Mouse (Mus musculus) heart, embryonic 16.5 days (tissue): Measurements from ENCODE around the gene Bola2. TPM values are rescaled to one million over a fixed set of nuclear protein-coding genes. Genes with fewer than 3 reads are reported as not detected.
"Not testable (repeated sequence)": the region's sequence is repeated elsewhere in the genome, so short reads cannot be mapped to it uniquely, and the experiment has no call there.

Experiments used
- ATAC-seq: fragments of 200-750 bp; cut with Nextera tagmentation; replicated peaks from 2 replicates; pipeline ENCODE4 v1.8.0; 2017; ENCODE audit warnings: moderate number of reproducible peaks; ENCODE audit not compliant: insufficient read depth, low FRiP score; ENCODE audit errors: extremely low read depth
- H3K27ac ChIP-seq: fragments of 300-500 bp; sonication (generic); 2 replicates; pipeline ENCODE4 v1.5.1; 2014; ENCODE audit warnings: mild to moderate bottlenecking, low read length, control low read depth, moderate library complexity
- H3K27me3 ChIP-seq: fragments of 300-500 bp; sonication (generic); 2 replicates; pipeline ENCODE4 v1.6.1; 2014; ENCODE audit warnings: low read length, mixed read lengths; ENCODE audit not compliant: control insufficient read depth, insufficient read depth
- H3K36me3 ChIP-seq: fragments of 300-500 bp; sonication (generic); 2 replicates; pipeline ENCODE4 v1.6.1; 2014; ENCODE audit not compliant: control insufficient read depth, insufficient read depth
- H3K4me1 ChIP-seq: fragments of 300-500 bp; sonication (generic); 2 replicates; pipeline ENCODE4 v1.6.1; 2014; ENCODE audit warnings: low read length, mixed read lengths; ENCODE audit not compliant: control insufficient read depth, insufficient read depth
- H3K4me2 ChIP-seq: fragments of 300-500 bp; sonication (generic); 2 replicates; pipeline ENCODE4 v1.6.1; 2014; ENCODE audit warnings: low read depth, mild to moderate bottlenecking, control low read depth, low read length
- H3K4me3 ChIP-seq: fragments of 300-500 bp; sonication (generic); 2 replicates; pipeline ENCODE4 v1.5.1; 2014; ENCODE audit warnings: mild to moderate bottlenecking, control low read depth, low read length
- H3K9ac ChIP-seq: fragments of 300-500 bp; sonication (generic); 2 replicates; pipeline ENCODE4 v1.6.1; 2014; ENCODE audit warnings: low read length, control low read depth
- H3K9me3 ChIP-seq: fragments of 300-500 bp; sonication (generic); replicated peaks from 2 replicates; pipeline ENCODE4 v1.6.1; 2016; ENCODE audit warnings: low read length; ENCODE audit not compliant: control insufficient read depth
- WGBS: fragments of 180-500 bp; shearing (Covaris S2); extraction: QIAGEN DNeasy Blood & Tissue Kit; methylation state at CpG from one replicate; pipeline ENCODE4 v1.1.7; 2014; 5-methylcytosine and 5-hydroxymethylcytosine counted together
- polyA plus RNA-seq: library from polyadenylated mRNA; unstranded; fragments of >200 nt; fragmentation: Nextera tagmentation; extraction: Ambion mirVana; gene quantifications from 2 replicates; pipeline ENCODE4 v1.2.1, GENCODE M21; 2015

Bola2 gene
- polyA plus RNA-seq, 1 experiment from 2014 or later, result 75.4 TPM

DNA sequence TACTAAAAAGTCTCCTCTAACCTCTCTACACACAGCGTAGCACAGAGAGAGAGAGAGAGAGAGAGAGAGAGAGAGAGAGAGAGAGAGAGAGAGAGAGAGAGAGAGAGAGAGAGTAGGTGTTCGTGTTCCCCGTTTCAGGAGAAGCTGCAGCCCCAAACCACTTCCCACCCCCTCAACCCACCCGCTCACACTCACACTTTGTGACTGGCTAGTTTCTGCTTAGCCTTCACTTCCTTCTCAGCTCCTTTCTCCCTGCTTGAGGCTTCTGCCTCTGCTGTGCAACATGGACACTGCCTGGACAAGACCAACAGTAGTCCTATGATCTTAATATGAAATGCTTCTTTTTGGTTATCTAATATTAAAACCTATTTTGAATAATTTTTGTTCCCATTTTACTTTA, 15.1 kb downstream of the Bola2 start:
- ATAC-seq, result no peak
- H3K27me3 ChIP-seq, result 0 out of 2 replicates have a peak, but pooled peaks cover 3% of the 10 kb centered on the region
- WGBS, result 65% methylated on average over 4 of the region's 4 CpGs
- no peak overlapping the region for H3K4me2 ChIP-seq
- H3K9ac ChIP-seq, result no peak overlapping the region
- no peaks in the 10 kb centered on the region for H3K4me1 ChIP-seq
- no peaks in the 10 kb centered on the region for H3K36me3 ChIP-seq
- peaks cover 6% of the 10 kb centered on the region; the same call in 1 of the 2 replicates for H3K9me3 ChIP-seq
- no peak overlapping the region for H3K27ac ChIP-seq
- no peak overlapping the region for H3K4me3 ChIP-seq

DNA sequence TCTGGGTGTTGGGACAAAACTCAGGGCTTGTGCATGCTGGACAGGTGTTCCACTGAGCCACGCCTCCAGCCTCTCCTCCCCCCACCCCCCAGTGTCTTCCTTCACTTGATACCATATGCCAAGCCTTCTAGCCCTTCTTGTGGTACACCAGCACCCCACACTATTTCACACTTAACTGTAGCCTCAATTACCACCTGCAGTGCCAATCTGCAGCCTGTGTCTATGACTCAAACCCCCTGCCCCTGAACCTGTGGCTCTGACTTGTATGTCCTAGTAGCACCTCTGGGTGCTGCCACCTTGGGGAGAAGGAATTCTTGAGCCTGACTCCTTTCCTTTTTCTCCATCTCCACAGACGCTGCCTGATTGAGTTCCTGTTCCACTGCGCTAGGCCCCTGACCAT, 16.7 kb downstream of the Bola2 start:
- Histone ChIP-seq H3K4me3 (no peak overlapping the region), H3K4me1 (no peaks in the 10 kb centered on the region), H3K27me3 (no peaks in the 10 kb centered on the region), H3K4me2 (no peak overlapping the region), H3K27ac (no peak overlapping the region), H3K9me3 (peaks cover 6% of the 10 kb centered on the region; the same call in 1 of the 2 replicates), H3K9ac (no peak overlapping the region), H3K36me3 (no peaks in the 10 kb centered on the region)
- ATAC-seq, result peak; percentile 28; the same call in 1 of the 2 replicates
- WGBS, result 65% methylated on average over 3 of the region's 3 CpGs

DNA sequence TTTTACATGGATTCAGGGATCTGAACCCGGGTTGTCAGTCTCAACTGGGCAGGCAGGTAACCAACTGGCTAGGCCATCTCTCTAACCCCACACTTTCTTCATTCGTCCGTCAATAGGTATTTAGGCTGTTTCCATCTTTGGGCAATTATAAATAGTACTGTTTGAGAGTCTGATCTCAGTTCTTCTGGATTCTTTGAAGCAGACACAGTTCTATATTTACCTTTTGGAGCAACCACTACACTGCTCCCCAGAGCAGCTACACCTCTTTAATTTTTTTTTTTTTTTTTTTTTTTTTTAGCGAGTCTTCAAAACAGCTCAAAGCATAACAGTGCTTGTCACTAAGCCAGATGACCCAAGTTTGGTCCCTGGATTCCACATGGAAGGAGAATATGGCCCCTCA, 20.5 kb downstream of the Bola2 start:
- Histone ChIP-seq H3K9ac (no peak overlapping the region), H3K27me3 (no peaks in the 10 kb centered on the region), H3K4me1 (no peaks in the 10 kb centered on the region), H3K36me3 (no peaks in the 10 kb centered on the region), H3K4me2 (no peak overlapping the region), H3K27ac (no peak overlapping the region), H3K4me3 (no peak overlapping the region), H3K9me3 (0 out of 2 replicates have a peak, but pooled peaks cover 2% of the 10 kb centered on the region)
- ATAC-seq, result no peak
- 71% methylated on average over 4 of the region's 4 CpGs for WGBS

DNA sequence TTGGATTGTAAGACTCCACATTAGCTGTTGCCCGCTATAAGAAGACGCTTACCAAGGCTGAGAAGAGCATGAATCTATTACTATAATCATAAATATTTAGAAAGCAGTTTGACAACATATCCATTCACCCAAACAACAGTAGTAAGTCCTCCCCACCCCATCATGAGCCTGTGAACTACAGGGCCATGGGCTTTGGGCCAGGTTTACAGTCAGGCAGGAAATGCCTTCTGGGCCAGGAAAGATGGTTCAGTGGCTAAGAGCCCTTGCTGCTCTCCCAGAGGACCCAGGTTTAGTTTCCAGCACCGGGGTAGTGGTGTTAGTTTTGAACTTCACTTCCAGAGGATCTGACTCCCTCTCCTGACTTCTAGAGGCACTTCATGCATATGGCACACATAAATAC, 22.4 kb downstream of the Bola2 start:
- no peaks in the 10 kb centered on the region for H3K27me3 ChIP-seq
- ATAC-seq, result no peak
- H3K4me1 ChIP-seq, result no peaks in the 10 kb centered on the region
- H3K27ac ChIP-seq, result no peak overlapping the region
- H3K9me3 ChIP-seq, result 0 out of 2 replicates have a peak, but pooled peaks cover 2% of the 10 kb centered on the region
- H3K4me3 ChIP-seq, result no peak overlapping the region
- no peak overlapping the region for H3K4me2 ChIP-seq
- H3K9ac ChIP-seq, result no peak overlapping the region
- H3K36me3 ChIP-seq, result no peaks in the 10 kb centered on the region
- 81% methylated on average over 3 of the region's 3 CpGs for WGBS

DNA sequence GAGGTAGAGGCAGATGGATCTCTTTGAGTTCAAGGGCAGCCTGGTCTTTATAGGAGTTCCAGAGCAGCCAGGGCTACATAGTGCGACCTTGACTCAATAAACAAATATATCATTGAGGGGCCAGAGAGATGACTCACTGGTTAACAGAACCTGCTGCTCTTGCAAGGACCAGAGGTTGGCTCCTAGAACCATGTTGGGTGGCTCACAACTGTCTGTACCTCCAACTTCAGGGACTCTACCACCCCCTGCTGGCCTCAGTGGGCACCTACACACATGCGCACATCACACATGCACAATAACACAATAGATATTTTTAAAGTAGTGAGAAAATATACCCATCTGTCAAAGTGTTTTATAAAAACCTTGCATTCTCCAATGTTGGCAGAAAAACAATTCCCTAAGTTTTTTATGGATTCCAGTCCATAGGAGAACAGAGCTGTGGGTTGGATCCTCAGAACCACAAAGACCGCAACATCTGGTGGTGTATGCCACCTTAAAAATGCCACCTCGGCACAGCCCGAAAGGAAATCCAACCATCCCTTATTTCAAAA, 23.7 kb downstream of the Bola2 start:
- Histone ChIP-seq H3K9me3 (0 out of 2 replicates have a peak, but pooled peaks cover 2% of the 10 kb centered on the region), H3K4me3 (no peak overlapping the region), H3K4me2 (no peak overlapping the region), H3K9ac (no peak overlapping the region), H3K4me1 (no peaks in the 10 kb centered on the region), H3K27me3 (no peaks in the 10 kb centered on the region), H3K36me3 (no peaks in the 10 kb centered on the region), H3K27ac (no peak overlapping the region)
- WGBS, result 91% methylated on average over 5 of the region's 5 CpGs
- no peak for ATAC-seq

DNA sequence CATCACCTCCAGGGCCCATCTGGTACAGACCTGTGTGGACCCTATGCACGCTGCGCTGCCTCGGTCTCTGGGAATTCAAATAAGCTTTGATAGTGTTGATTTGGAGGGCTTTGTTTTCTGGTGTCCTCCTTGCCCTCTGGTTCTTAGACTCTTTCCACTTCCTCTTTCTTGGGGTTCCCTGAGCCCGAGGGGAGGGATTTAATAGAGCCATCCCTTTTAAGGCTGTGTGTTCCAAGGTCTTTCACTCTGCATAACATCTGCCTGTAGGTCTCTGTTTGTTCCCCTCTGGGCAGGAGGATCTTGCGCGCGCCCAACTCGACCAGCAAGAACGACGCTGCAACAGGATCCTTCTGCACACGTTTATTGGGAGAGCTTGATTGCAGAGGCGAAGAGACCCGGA, 26.4 kb downstream of the Bola2 start:
- H3K4me1 ChIP-seq, result no peaks in the 10 kb centered on the region
- no peak overlapping the region for H3K4me2 ChIP-seq
- no peaks in the 10 kb centered on the region for H3K36me3 ChIP-seq
- 0 out of 2 replicates have a peak, but pooled peaks cover 2% of the 10 kb centered on the region for H3K9me3 ChIP-seq
- ATAC-seq, result no peak
- WGBS, result 93% methylated on average over 13 of the region's 13 CpGs
- H3K9ac ChIP-seq, result no peak overlapping the region
- H3K27ac ChIP-seq, result no peak overlapping the region
- no peak overlapping the region for H3K4me3 ChIP-seq
- H3K27me3 ChIP-seq, result no peaks in the 10 kb centered on the region

DNA sequence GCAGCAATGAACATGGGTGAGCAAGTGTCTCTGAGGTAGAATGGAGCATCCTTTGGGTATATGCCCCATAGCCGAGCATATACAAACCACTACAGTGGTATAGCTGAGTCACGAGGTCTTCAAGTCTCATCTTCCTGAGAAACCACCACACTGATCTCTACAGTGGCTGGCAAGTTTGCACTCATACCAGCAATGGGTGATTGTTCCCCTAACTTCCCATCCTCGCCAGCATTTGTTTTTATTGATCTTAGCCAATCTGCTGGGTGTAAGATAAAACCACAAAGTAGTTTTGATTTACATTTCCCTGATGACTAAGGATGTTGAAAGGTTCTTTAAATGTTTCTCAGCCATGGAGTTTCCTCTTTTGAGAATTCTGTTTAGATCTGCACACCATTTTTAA, 29.9 kb downstream of the Bola2 start:
- Histone ChIP-seq H3K4me2 (no peak overlapping the region), H3K27me3 (no peaks in the 10 kb centered on the region; the same call in 1 of the 2 replicates), H3K4me1 (no peaks in the 10 kb centered on the region), H3K36me3 (no peaks in the 10 kb centered on the region), H3K9me3 (no peaks in the 10 kb centered on the region), H3K4me3 (no peak overlapping the region), H3K27ac (no peak overlapping the region), H3K9ac (no peak overlapping the region)
- ATAC-seq, result no peak
- WGBS, result 61% methylated on average over 3 of the region's 3 CpGs

DNA sequence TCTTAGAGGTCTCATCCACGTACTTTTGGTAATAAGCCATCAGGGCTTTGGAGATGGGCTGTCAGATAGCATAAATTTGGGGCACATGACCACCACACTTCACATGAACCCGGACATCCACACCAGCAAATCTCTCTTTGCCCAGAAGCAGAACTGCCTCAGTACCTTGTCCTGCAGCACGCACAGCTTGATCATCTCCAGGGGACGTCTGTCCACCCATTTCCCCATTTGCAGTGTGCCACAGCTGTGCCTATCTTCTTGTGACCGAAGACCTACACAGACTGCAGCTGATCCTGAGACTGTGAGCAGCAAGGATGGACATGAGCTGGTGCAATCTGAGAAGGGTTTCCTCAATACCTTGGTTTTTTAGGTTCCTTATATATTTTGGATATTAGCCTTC, 30.5 kb downstream of the Bola2 start:
- Histone ChIP-seq H3K27me3 (no peaks in the 10 kb centered on the region; the same call in 1 of the 2 replicates), H3K9ac (no peak overlapping the region), H3K4me2 (no peak overlapping the region), H3K4me3 (no peak overlapping the region), H3K36me3 (no peaks in the 10 kb centered on the region), H3K27ac (no peak overlapping the region), H3K9me3 (no peaks in the 10 kb centered on the region), H3K4me1 (no peaks in the 10 kb centered on the region)
- no peak for ATAC-seq
- WGBS, result 72% methylated on average over 5 of the region's 5 CpGs

DNA sequence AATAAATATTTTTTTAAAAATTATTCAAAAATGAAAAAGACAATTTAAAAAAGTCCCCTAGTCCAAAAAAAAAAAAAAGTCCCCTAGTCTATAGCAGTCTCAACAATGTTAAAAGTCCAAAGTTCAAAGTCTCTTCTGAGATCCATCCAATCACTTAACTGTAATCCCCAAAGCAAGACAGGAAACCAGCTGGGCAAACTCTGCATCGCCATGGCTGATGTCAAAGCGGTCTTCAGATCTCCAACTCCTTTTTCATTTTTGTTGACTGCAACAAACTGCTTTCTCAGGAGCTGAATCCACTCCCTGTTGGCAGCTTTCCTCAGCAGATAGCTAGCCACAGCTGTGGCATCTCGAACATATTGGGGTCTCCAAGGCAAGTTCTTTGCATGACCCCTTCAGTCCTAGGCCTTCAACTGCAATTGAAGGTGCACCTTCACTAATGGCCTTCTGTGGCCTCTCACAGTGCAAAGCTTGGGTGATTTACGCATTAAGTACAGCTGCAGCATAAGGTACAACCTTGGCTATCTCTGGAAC, 35.1 kb downstream of the Bola2 start:
- H3K9ac ChIP-seq, H3K36me3 ChIP-seq, H3K9me3 ChIP-seq, H3K4me1 ChIP-seq, ATAC-seq, H3K4me2 ChIP-seq, H3K4me3 ChIP-seq, H3K27me3 ChIP-seq, H3K27ac ChIP-seq: not testable (repeated sequence)
- WGBS, result 66% methylated on average over 4 of the region's 4 CpGs
